8 mouse cellular contexts compared by ENCODE assay signal in genomic region chr19:53420924-53421582, GRCm38 (mm10). TPM values are rescaled to one million over a fixed set of nuclear protein-coding genes. Genes with fewer than 3 reads are reported as not detected.
DNase-seq lines count a peak whose midpoint lies in the region; ATAC-seq lines count a peak whose summit lies in the region.

No protein-coding gene starts in this region.

- 1% methylated on average over 19 of the region's 19 CpGs for WGBS in intestine, embryonic 15.5 days
- 1% methylated on average over 19 of the region's 19 CpGs for WGBS in limb, embryonic 11.5 days
- WGBS in midbrain, embryonic 11.5 days: 2% methylated on average over 19 of the region's 19 CpGs

- peak overlapping the region; percentile 34 for H3K4me3 ChIP-seq in intestine, embryonic 15.5 days (replicated peaks)
- H3K4me3 ChIP-seq in limb, embryonic 11.5 days (ENCODE audit: low read depth, low read length): peak overlapping the region; percentile 17
- H3K4me3 ChIP-seq in midbrain, embryonic 11.5 days (ENCODE audit: low read depth, low read length): peak overlapping the region; percentile 39

- no peak for DNase-seq in frontal cortex, postnatal 25 days (ENCODE audit: low spot score in 2 of 2)
- peak; percentile 92 for DNase-seq in embryo, embryonic 10.5 days (ENCODE audit: low spot score)
- peak; percentile 84 for DNase-seq in limb, embryonic 11.5 days (ENCODE audit: low spot score)
- DNase-seq in midbrain, embryonic 11.5 days (ENCODE audit: low spot score, missing footprints): peak; percentile 96
- DNase-seq in right cerebral cortex, postnatal 4 days: peak; percentile 63

- H3K36me3 ChIP-seq in intestine, embryonic 15.5 days: no peaks in the 10 kb centered on the region
- no peaks in the 10 kb centered on the region for H3K36me3 ChIP-seq in limb, embryonic 11.5 days (ENCODE audit: control insufficient read depth, insufficient read depth, low read length)
- H3K36me3 ChIP-seq in midbrain, embryonic 11.5 days (ENCODE audit: control insufficient read depth, insufficient read depth, low read length): no peaks in the 10 kb centered on the region

- H3K4me1 ChIP-seq in intestine, embryonic 15.5 days (replicated peaks): peaks cover 20% of the 10 kb centered on the region
- 0 out of 2 replicates have a peak, but pooled peaks cover 2% of the 10 kb centered on the region for H3K4me1 ChIP-seq in limb, embryonic 11.5 days (ENCODE audit: control insufficient read depth, insufficient read depth, low read length)
- peaks cover 3% of the 10 kb centered on the region for H3K4me1 ChIP-seq in midbrain, embryonic 11.5 days (ENCODE audit: control insufficient read depth, insufficient read depth, low read length)

- H3K27ac ChIP-seq in intestine, embryonic 15.5 days: peak overlapping the region; percentile 69
- peak overlapping the region; percentile 85 for H3K27ac ChIP-seq in limb, embryonic 11.5 days (replicated peaks; ENCODE audit: low read depth, low read length)
- H3K27ac ChIP-seq in midbrain, embryonic 11.5 days (ENCODE audit: low read depth, low read length): peak overlapping the region; percentile 20; the same call in 1 of the 2 replicates

- H3K4me2 ChIP-seq in intestine, embryonic 15.5 days (replicated peaks): peak overlapping the region; percentile 83
- peak overlapping the region; percentile 43 for H3K4me2 ChIP-seq in limb, embryonic 11.5 days (ENCODE audit: low read depth, severe bottlenecking)
- peak overlapping the region; percentile 73 for H3K4me2 ChIP-seq in midbrain, embryonic 11.5 days

- ATAC-seq in frontal cortex, adult (ENCODE audit: low TSS enrichment): peak; percentile 87
- ATAC-seq in granulocyte monocyte progenitor cell, adult 5-6 weeks (replicated peaks; ENCODE audit: poor library complexity, severe bottlenecking): peak; percentile 52
- peak; percentile 96 for ATAC-seq in intestine, embryonic 15.5 days
- peak; percentile 89 for ATAC-seq in limb, embryonic 11.5 days (ENCODE audit: insufficient number of reproducible peaks, low FRiP score, low TSS enrichment, low read depth)
- peak; percentile 96 for ATAC-seq in midbrain, embryonic 11.5 days (ENCODE audit: low FRiP score)

- no peaks in the 10 kb centered on the region for H3K9me3 ChIP-seq in intestine, embryonic 15.5 days
- H3K9me3 ChIP-seq in limb, embryonic 11.5 days (ENCODE audit: control insufficient read depth, low read length): no peaks in the 10 kb centered on the region
- H3K9me3 ChIP-seq in midbrain, embryonic 11.5 days (ENCODE audit: control insufficient read depth, low read length): no peaks in the 10 kb centered on the region

- H3K27me3 ChIP-seq in intestine, embryonic 15.5 days (replicated peaks): no peaks in the 10 kb centered on the region
- no peaks in the 10 kb centered on the region for H3K27me3 ChIP-seq in limb, embryonic 11.5 days (ENCODE audit: control insufficient read depth, insufficient read depth, low read length)
- 0 out of 2 replicates have a peak, but pooled peaks cover 2% of the 10 kb centered on the region for H3K27me3 ChIP-seq in midbrain, embryonic 11.5 days (ENCODE audit: control insufficient read depth, insufficient read depth, low read length)

- peak overlapping the region; percentile 31; the same call in 1 of the 2 replicates for H3K9ac ChIP-seq in intestine, embryonic 15.5 days
- peak overlapping the region; percentile 23; the same call in 1 of the 2 replicates for H3K9ac ChIP-seq in limb, embryonic 11.5 days (ENCODE audit: low read length)
- peak overlapping the region; percentile 52 for H3K9ac ChIP-seq in midbrain, embryonic 11.5 days (ENCODE audit: low read length)

RNA-seq across cellular contexts. Expression of gene Smndc1, which starts 30.7 kb away (rescaled TPM):
- 47.7 and 54.6 TPM in 2 replicates for total RNA-seq in granulocyte monocyte progenitor cell, adult 5-6 weeks (2014; fragmentation: Nextera tagmentation)
- total RNA-seq in granulocyte monocyte progenitor cell, adult 5-6 weeks (2017): 31.1 and 33.4 TPM in 2 replicates
- 42.0 and 42.7 TPM in 2 replicates for polyA plus RNA-seq in intestine, embryonic 15.5 days (2015; fragmentation: Nextera tagmentation; extraction: Ambion mirVana)
- 62.2 and 64.4 TPM in 2 replicates for polyA plus RNA-seq in limb, embryonic 11.5 days (2014; fragmentation: Nextera tagmentation; extraction: Ambion mirVana)
- polyA plus RNA-seq in midbrain, embryonic 11.5 days (2014; fragmentation: Nextera tagmentation; extraction: Ambion mirVana): 61.2 and 65.5 TPM in 2 replicates

RNA-seq across cellular contexts. Expression of gene Gm10197, which starts 49.5 kb away (rescaled TPM):
- not detected in 2 replicates for total RNA-seq in granulocyte monocyte progenitor cell, adult 5-6 weeks (2014; fragmentation: Nextera tagmentation)
- total RNA-seq in granulocyte monocyte progenitor cell, adult 5-6 weeks (2017): not detected in 2 replicates
- polyA plus RNA-seq in intestine, embryonic 15.5 days (2015; fragmentation: Nextera tagmentation; extraction: Ambion mirVana): 1.4 TPM in 1 of 2 replicates, not detected in the other
- not detected in 2 replicates for polyA plus RNA-seq in limb, embryonic 11.5 days (2014; fragmentation: Nextera tagmentation; extraction: Ambion mirVana)
- polyA plus RNA-seq in midbrain, embryonic 11.5 days (2014; fragmentation: Nextera tagmentation; extraction: Ambion mirVana): not detected in 2 replicates

Comparison
In these comparisons a context has a peak if more than half of its experiments do, and no peak if none do; other contexts are left out.
1. DNase-seq: peak in embryo, embryonic 10.5 days (single experiment), limb, embryonic 11.5 days (single experiment), midbrain, embryonic 11.5 days (single experiment) and right cerebral cortex, postnatal 4 days (single experiment); none in frontal cortex, postnatal 25 days (0 of 2).
2. H3K27ac ChIP-seq: peak in every context shown above with its lines; median percentile 85 in limb, embryonic 11.5 days; 69 in intestine, embryonic 15.5 days; 20 in midbrain, embryonic 11.5 days.
3. Peak in every context shown above with its lines, with median percentiles within 50 percentile points of each other: ATAC-seq, H3K4me2 ChIP-seq, H3K4me3 ChIP-seq and H3K9ac ChIP-seq.